Mouse (Mus musculus): ENCODE measurements around the gene Plod1. TPM values are rescaled to one million over a fixed set of nuclear protein-coding genes. Genes with fewer than 3 reads are reported as not detected.

Gene Plod1
- polyA plus RNA-seq, 1 experiment = 101 TPM

DNA sequence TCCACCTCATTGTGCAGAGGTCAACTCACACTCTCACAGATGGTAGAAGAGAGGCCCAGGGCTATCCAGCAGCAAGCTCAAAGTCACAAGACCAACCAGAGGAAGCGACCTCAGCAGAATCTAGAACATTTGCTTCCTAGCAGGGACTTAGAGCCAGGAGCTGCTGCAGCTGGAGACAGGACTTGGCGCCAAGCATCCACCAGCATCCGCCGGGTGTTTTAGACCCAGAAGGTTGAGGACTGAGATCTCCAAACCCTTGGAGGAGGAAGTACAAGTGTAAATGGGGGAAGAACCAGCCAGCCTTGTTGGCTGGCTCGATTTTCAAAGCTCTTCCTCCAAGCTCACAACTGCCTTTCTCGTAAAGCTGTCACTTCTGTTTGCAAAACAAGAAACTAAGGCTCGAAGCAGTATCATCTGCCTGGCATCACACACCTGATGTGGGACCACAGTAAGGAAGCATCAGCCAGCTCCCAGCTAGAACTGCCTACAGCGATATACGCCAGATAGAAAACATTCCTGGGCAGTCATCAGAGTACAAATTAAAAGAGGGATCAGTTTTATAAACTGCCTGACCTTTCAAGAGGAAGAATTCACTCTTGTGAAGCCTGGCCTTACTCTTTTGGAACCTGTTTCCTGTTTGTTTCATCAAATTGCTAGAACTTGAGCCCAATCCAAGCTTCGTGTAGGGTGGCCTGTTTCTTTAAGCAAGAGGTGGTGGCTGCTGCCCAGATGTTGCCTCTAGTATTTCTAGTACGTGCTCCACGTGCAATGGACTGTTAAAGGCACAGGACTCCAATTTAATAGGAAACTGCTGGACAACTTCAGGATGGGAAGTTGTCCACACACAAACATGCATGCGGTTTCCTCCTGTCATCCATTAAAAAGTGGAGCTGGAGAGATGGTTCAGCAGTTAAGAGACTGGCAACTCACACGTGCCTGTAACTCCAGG is 1.9 kb upstream of the Plod1 start:
- peak overlapping the region; percentile 98 for H3K27ac ChIP-seq (ENCODE audit: insufficient read depth, low read depth, low read length)
- peak overlapping the region; percentile 26 for H3K4me3 ChIP-seq (ENCODE audit: insufficient read depth, low read length)
- H3K4me1 ChIP-seq (ENCODE audit: control insufficient read depth, insufficient read depth, low read length) = peaks cover 58% of the 10 kb centered on the region
- TF ChIP-seq POLR2A (IDR thresholded peaks at IDR 0.05; ENCODE audit: borderline replicate concordance, low read depth, low read length) (no peak), CTCF (IDR thresholded peaks at IDR 0.05; ENCODE audit: low read depth, low read length) (no peak)

- TF ChIP-seq POLR2A (IDR thresholded peaks at IDR 0.05; ENCODE audit: borderline replicate concordance, low read depth, low read length) (no peak), CTCF (IDR thresholded peaks at IDR 0.05; ENCODE audit: low read depth, low read length) (no peak)
- H3K4me1 ChIP-seq (ENCODE audit: control insufficient read depth, insufficient read depth, low read length) = peaks cover 52% of the 10 kb centered on the region
- peak overlapping the region; percentile 98 for H3K27ac ChIP-seq (ENCODE audit: insufficient read depth, low read depth, low read length)
- peak overlapping the region; percentile 17; the same call in 1 of the 2 replicates for H3K4me3 ChIP-seq (ENCODE audit: insufficient read depth, low read length)
These were observed 919 bp upstream of the Plod1 start for GRCm38 (mm10) chr4:147937486-147937885.

DNA sequence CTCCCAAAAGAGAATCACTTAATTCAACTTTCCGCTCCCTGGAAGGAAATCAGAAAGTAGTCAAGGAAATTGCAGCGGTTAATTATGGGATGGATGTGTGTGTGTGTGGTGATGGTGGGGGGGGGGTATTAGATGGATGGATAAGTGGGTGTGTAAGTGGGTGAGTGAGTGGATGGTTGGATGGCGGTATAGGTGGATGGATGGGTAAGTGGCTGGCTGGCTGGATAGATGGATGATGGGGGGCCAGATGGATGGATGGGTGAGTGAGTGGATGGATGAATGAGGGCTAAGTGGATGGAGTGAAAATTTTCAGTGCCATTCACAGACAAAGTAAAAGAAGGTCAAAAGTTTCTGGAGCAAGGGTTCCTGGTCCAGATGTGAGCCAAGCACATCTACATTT is 454 bp upstream of the Plod1 start:
- TF ChIP-seq POLR2A (IDR thresholded peaks at IDR 0.05; ENCODE audit: borderline replicate concordance, low read depth, low read length) (no peak), CTCF (IDR thresholded peaks at IDR 0.05; ENCODE audit: low read depth, low read length) (no peak)
- peak overlapping the region; percentile 97 for H3K4me3 ChIP-seq (ENCODE audit: insufficient read depth, low read length)
- peaks cover 52% of the 10 kb centered on the region for H3K4me1 ChIP-seq (ENCODE audit: control insufficient read depth, insufficient read depth, low read length)
- peak overlapping the region; percentile 98 for H3K27ac ChIP-seq (ENCODE audit: insufficient read depth, low read depth, low read length)

DNA sequence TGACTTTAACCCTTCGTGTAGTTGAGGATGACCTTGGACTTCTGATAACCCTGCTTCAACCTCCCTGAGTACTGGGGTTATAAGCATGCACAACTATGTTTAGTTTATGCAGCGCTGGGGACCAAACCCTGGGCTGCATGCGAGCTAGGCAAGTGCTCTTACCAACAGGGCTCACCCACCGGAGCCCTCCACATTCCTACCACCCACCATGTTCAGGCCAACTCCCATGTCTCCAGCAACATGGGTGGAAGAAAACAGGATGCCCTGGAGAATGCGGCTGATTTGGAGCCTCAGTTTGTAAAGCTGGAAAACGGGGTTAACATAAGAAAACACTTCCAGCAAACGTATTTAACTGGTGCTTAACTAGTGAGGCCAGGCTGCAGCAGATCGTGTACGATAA is 663 bp downstream of the Plod1 start:
- Histone ChIP-seq H3K27ac (ENCODE audit: insufficient read depth, low read depth, low read length) (peak overlapping the region; percentile 82), H3K4me3 (ENCODE audit: insufficient read depth, low read length) (peak overlapping the region; percentile 97), H3K4me1 (ENCODE audit: control insufficient read depth, insufficient read depth, low read length) (peaks cover 52% of the 10 kb centered on the region)
- TF ChIP-seq POLR2A (IDR thresholded peaks at IDR 0.05; ENCODE audit: borderline replicate concordance, low read depth, low read length) = no peak
- TF ChIP-seq CTCF (IDR thresholded peaks at IDR 0.05; ENCODE audit: low read depth, low read length) = no peak

DNA sequence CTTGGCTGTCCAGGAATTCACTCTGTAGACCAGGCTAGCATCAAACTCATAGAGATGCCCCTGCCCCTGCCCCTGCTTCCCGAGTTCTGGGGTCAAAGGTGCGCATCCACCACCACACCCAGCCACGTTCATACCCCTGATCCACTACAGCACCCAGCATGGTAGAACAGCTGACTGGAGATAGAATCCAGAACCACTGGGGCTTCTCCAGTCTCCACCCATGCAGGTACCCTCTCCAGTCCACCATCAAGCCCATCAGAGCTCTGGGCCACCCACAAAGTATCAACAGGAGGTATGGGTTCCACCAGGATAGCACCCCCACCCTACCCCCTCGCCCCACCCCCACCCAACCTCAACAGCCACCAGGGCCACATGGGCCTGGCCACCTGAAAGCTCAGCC is 2.0 kb downstream of the Plod1 start:
- H3K4me3 ChIP-seq (ENCODE audit: insufficient read depth, low read length) = no peak overlapping the region
- no peak for TF ChIP-seq POLR2A (IDR thresholded peaks at IDR 0.05; ENCODE audit: borderline replicate concordance, low read depth, low read length)
- no peak for TF ChIP-seq CTCF (IDR thresholded peaks at IDR 0.05; ENCODE audit: low read depth, low read length)
- peaks cover 44% of the 10 kb centered on the region for H3K4me1 ChIP-seq (ENCODE audit: control insufficient read depth, insufficient read depth, low read length)
- H3K27ac ChIP-seq (ENCODE audit: insufficient read depth, low read depth, low read length) = no peak overlapping the region

GRCm38 (mm10) chr4:147934134-147934533 is 2.4 kb downstream of the Plod1 start:
- Histone ChIP-seq H3K4me3 (ENCODE audit: insufficient read depth, low read length) (no peak overlapping the region), H3K27ac (ENCODE audit: insufficient read depth, low read depth, low read length) (no peak overlapping the region), H3K4me1 (ENCODE audit: control insufficient read depth, insufficient read depth, low read length) (peaks cover 40% of the 10 kb centered on the region)
- TF ChIP-seq POLR2A (IDR thresholded peaks at IDR 0.05; ENCODE audit: borderline replicate concordance, low read depth, low read length) = no peak

GRCm38 (mm10) chr4:147930946-147931345 is 5.6 kb downstream of the Plod1 start:
- peaks cover 44% of the 10 kb centered on the region for H3K4me1 ChIP-seq (ENCODE audit: control insufficient read depth, insufficient read depth, low read length)

DNA sequence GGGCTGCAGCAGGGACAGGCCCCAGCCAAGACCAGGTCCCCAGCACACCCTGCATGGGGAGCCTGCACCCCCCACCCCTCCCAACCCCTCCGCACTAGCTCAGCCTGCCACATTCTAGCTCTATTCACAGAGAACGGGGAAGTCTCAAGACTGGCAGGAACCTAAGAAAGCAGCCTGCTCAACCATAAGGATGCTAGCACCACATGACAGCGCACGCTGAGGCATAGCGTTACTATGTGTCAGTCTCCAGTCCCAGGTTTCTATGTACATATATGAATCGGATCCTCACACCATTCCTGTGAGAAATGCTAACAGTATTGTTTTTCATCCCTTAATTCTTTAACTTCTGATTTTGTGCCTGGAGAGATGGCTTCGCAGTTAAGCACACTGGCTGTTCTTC is 8.0 kb downstream of the Plod1 start:
- TF ChIP-seq CTCF (IDR thresholded peaks at IDR 0.05; ENCODE audit: low read depth, low read length) (0 out of 2 replicates have a peak, but pooled peaks have one; percentile 16), POLR2A (IDR thresholded peaks at IDR 0.05; ENCODE audit: borderline replicate concordance, low read depth, low read length) (no peak)
- H3K4me3 ChIP-seq (ENCODE audit: insufficient read depth, low read length) = no peak overlapping the region
- peak overlapping the region; percentile 98 for H3K27ac ChIP-seq (ENCODE audit: insufficient read depth, low read depth, low read length)
- H3K4me1 ChIP-seq (ENCODE audit: control insufficient read depth, insufficient read depth, low read length) = peaks cover 24% of the 10 kb centered on the region

More at GRCm38 (mm10) chr4:147930946-147931345, 5.6 kb downstream of the Plod1 start:
- H3K27ac ChIP-seq (ENCODE audit: insufficient read depth, low read depth, low read length) = no peak overlapping the region
- no peak overlapping the region for H3K4me3 ChIP-seq (ENCODE audit: insufficient read depth, low read length)
- TF ChIP-seq CTCF (IDR thresholded peaks at IDR 0.05; ENCODE audit: low read depth, low read length) = no peak
- no peak for TF ChIP-seq POLR2A (IDR thresholded peaks at IDR 0.05; ENCODE audit: borderline replicate concordance, low read depth, low read length)

DNA sequence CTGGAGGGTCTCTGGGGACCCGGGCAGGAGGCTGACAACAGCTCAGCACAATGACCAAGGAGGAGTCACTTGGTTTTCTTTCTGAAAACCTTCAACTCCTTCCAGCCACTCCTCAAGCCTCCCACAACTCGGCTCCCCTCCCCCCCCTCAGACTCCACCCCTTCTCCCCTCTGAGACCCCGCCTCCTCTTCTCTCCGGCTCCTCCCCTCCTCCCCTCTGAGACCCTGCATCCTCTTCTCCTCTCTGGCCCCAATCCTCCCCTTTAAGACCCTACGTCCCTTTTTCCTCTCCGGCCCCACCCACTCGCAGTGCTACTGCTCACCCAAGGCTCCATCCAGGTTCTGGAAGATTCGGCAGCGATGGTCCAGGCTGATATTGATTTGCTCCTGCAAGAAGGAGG is 8.4 kb downstream of the Plod1 start:
- H3K27ac ChIP-seq (ENCODE audit: insufficient read depth, low read depth, low read length) = peak overlapping the region; percentile 98
- peaks cover 26% of the 10 kb centered on the region for H3K4me1 ChIP-seq (ENCODE audit: control insufficient read depth, insufficient read depth, low read length)
- TF ChIP-seq POLR2A (IDR thresholded peaks at IDR 0.05; ENCODE audit: borderline replicate concordance, low read depth, low read length) (no peak), CTCF (IDR thresholded peaks at IDR 0.05; ENCODE audit: low read depth, low read length) (no peak)
- H3K4me3 ChIP-seq (ENCODE audit: insufficient read depth, low read length) = peak overlapping the region; percentile 42

DNA sequence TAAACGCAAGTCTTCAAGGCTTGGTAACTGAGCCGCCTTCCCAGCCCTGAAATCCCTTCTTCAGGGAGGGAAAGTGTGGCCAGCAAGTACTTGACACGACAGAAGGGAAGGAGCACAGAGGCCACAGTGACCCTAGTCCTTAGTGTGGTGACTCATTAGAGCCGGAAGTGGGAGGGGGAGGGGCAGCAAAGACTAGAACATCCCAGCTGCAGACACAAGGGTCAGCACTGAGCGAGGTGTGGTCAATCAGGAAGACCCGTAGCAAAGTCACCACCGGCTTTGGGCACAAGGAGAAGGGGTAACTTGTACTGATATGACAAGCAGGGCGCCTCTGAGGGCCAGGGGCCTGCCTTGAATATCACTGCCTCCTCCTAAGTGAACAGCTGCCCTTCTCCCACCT is 8.9 kb downstream of the Plod1 start:
- H3K27ac ChIP-seq (ENCODE audit: insufficient read depth, low read depth, low read length) = peak overlapping the region; percentile 98
- H3K4me3 ChIP-seq (ENCODE audit: insufficient read depth, low read length) = peak overlapping the region; percentile 42
- peaks cover 30% of the 10 kb centered on the region for H3K4me1 ChIP-seq (ENCODE audit: control insufficient read depth, insufficient read depth, low read length)
- TF ChIP-seq CTCF (IDR thresholded peaks at IDR 0.05; ENCODE audit: low read depth, low read length) (no peak), POLR2A (IDR thresholded peaks at IDR 0.05; ENCODE audit: borderline replicate concordance, low read depth, low read length) (no peak)

Data from bone marrow macrophage, adult 2 months (primary cell).